Mouse (Mus musculus) forebrain, embryonic 15.5 days (tissue): ENCODE data around the gene Madd. TPM values are rescaled to one million over a fixed set of nuclear protein-coding genes. Genes with fewer than 3 reads are reported as not detected.

Experiments
- ATAC-seq: fragments of 200-750 bp; cut with Nextera tagmentation; replicated peaks from 2 replicates; pipeline ENCODE4 v1.8.0; 2017; ENCODE audit warnings: mild to moderate bottlenecking, moderate TSS enrichment, moderate library complexity
- H3K27ac ChIP-seq: fragments of 300-500 bp; sonication (generic); replicated peaks from 2 replicates; pipeline ENCODE4 v1.5.1; 2015; ENCODE audit warnings: mild to moderate bottlenecking, inconsistent platforms
- H3K27me3 ChIP-seq: fragments of 300-500 bp; sonication (generic); 2 replicates; pipeline ENCODE4 v1.6.1; 2015; ENCODE audit warnings: inconsistent platforms
- H3K36me3 ChIP-seq: fragments of 300-500 bp; sonication (generic); 2 replicates; pipeline ENCODE4 v1.6.1; 2015; ENCODE audit warnings: mild to moderate bottlenecking, inconsistent platforms
- H3K4me1 ChIP-seq: fragments of 300-500 bp; sonication (generic); 2 replicates; pipeline ENCODE4 v1.6.1; 2015; ENCODE audit warnings: inconsistent platforms
- H3K4me2 ChIP-seq: fragments of 300-500 bp; sonication (generic); replicated peaks from 2 replicates; pipeline ENCODE4 v1.6.1; 2015; ENCODE audit warnings: mild to moderate bottlenecking, inconsistent platforms
- H3K4me3 ChIP-seq: fragments of 300-500 bp; sonication (generic); 2 replicates; pipeline ENCODE4 v1.5.1; 2015; ENCODE audit warnings: mild to moderate bottlenecking, inconsistent platforms
- H3K9ac ChIP-seq: fragments of 300-500 bp; sonication (generic); replicated peaks from 2 replicates; pipeline ENCODE4 v1.6.1; 2015; ENCODE audit warnings: mild to moderate bottlenecking, inconsistent platforms
- H3K9me3 ChIP-seq: fragments of 300-500 bp; sonication (generic); 2 replicates; pipeline ENCODE4 v1.6.1; 2016; ENCODE audit warnings: inconsistent platforms
- WGBS: fragments of 180-500 bp; shearing (Covaris S2); methylation state at CpG from one replicate; pipeline ENCODE4 v1.1.7; 2015; ENCODE audit warnings: mixed read lengths; 5-methylcytosine and 5-hydroxymethylcytosine counted together
- polyA plus RNA-seq: library from polyadenylated mRNA; unstranded; fragments of >200 nt; fragmentation: Nextera tagmentation; extraction: Ambion mirVana; gene quantifications from 2 replicates; pipeline ENCODE4 v1.2.1, GENCODE M21; 2015

Gene Madd
- polyA plus RNA-seq, 1 experiment from 2014 or later: 49.8 TPM

DNA sequence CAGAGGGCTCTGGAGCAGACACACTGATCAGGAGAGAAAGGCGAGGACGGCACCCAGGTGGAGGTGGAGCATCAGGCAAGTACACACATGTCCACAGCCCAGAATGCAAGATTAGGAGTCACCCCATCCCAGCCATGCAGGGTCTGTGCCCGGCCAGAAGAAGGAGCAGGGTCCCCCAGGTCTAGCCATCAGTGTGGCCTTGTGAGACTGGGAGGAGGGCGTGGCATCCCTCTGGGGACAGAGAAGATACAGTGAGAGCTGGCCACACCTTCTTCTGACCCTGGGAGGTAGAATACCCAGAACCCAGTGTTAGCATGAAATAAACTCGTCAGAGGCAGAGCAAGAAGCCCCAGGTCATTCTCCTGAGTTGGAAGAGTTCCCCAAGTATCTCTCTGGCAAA, 44.3 kb downstream of the Madd start:
- Histone ChIP-seq H3K9ac (no peak overlapping the region), H3K4me3 (no peak overlapping the region), H3K36me3 (peaks cover 55% of the 10 kb centered on the region), H3K9me3 (no peaks in the 10 kb centered on the region), H3K27me3 (no peaks in the 10 kb centered on the region), H3K4me1 (no peaks in the 10 kb centered on the region), H3K27ac (no peak overlapping the region), H3K4me2 (no peak overlapping the region)
- WGBS: 75% methylated on average over 5 of the region's 5 CpGs
- ATAC-seq: no peak

DNA sequence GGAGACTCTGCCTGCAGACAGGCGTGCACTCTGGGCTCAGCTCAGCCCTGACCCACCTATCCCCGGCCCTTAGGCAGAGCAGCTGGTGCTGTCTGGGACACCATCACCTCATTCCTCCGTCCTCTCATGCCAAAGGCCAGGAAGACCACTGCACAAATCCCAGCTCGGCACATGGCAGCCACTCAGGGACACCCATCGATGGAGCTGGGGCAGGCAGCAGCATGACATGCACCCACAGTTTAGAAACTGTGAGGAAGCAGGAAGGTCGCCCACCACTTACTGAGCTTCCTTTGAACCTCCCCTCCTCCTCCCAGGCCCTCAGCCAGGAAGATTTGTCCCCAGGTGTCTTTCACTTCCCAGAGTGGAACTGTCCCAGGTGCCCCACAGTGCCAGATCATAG, 46.2 kb downstream of the Madd start:
- H3K36me3 ChIP-seq: peaks cover 38% of the 10 kb centered on the region
- no peak overlapping the region for H3K4me3 ChIP-seq
- 87% methylated on average over 6 of the region's 6 CpGs for WGBS
- H3K27ac ChIP-seq: no peak overlapping the region
- H3K9me3 ChIP-seq: no peaks in the 10 kb centered on the region
- no peaks in the 10 kb centered on the region for H3K4me1 ChIP-seq
- H3K4me2 ChIP-seq: no peak overlapping the region
- no peak for ATAC-seq
- no peaks in the 10 kb centered on the region for H3K27me3 ChIP-seq
- no peak overlapping the region for H3K9ac ChIP-seq

DNA sequence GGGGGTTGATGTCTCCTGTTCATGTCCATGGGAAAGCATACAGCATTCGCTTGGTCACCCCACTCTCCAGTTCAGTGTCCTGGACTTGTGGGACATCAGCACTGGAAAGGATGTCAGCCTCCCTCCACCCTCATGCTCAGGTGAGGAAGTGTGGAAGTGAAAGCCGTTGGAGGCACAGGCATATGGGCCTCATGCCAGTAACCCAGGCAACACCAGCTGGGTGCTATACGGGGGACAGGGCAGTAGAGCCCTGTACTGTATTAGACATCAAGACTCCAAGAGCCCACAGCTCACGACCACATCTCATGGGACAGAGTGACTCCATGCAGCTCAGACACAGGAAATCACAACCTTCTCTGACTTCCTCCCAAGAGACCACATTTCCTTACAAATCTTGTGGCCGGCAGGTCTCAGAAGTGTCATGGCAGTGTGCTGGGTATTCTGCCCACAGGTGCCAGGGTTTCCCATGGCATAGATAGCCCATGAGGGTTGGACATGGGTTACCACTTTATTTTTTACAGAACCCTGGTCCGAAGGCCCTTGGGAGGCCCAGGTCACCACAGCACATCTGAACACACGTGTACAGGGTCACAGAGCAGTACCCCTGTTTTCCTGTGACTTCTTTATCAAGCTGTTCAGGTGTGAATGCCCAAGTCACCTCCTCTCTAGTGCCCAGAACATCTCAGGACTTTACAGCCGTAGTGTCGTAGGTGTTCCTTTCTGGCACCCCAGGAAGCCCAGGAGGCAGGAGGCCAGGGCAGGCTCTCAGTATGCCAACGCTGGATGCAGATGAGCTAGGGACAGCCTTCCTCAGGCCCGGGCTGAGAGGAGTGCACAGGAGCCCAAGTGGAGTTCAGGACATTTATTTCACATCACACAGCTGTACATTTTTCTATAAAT, 46.9 kb downstream of the Madd start:
- Histone ChIP-seq H3K9ac (no peak overlapping the region), H3K4me2 (no peak overlapping the region), H3K27me3 (no peaks in the 10 kb centered on the region), H3K4me3 (no peak overlapping the region), H3K4me1 (no peaks in the 10 kb centered on the region), H3K27ac (no peak overlapping the region), H3K9me3 (no peaks in the 10 kb centered on the region), H3K36me3 (peaks cover 33% of the 10 kb centered on the region)
- WGBS: 85% methylated on average over 11 of the region's 11 CpGs
- ATAC-seq: no peak

DNA sequence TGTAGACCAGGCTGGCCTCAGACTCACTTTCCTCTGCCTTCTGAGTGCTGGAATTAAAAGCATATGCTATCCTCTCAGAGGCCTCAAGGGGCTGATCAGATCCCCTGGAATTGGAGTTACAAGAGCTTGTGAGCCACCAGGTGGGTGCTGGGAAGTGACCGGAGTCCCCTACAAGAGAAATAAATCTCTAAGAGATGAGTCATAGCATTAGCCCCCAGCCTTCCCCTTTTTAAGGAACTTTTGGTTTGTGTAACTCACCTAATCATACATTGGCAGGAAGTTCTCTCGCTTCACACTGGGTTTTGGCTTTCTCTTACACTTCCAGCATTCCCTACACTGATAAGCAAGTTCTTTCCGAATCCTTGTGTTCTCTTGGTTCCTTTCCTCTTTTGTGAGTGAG, 51.6 kb downstream of the Madd start:
- 88% methylated on average over 3 of the region's 3 CpGs for WGBS
- no peaks in the 10 kb centered on the region; the same call in 1 of the 2 replicates for H3K36me3 ChIP-seq
- no peaks in the 10 kb centered on the region for H3K9me3 ChIP-seq
- no peaks in the 10 kb centered on the region for H3K4me1 ChIP-seq
- H3K4me3 ChIP-seq: no peak overlapping the region
- no peak for ATAC-seq
- no peak overlapping the region for H3K9ac ChIP-seq
- H3K4me2 ChIP-seq: no peak overlapping the region
- no peak overlapping the region for H3K27ac ChIP-seq
- H3K27me3 ChIP-seq: no peaks in the 10 kb centered on the region

DNA sequence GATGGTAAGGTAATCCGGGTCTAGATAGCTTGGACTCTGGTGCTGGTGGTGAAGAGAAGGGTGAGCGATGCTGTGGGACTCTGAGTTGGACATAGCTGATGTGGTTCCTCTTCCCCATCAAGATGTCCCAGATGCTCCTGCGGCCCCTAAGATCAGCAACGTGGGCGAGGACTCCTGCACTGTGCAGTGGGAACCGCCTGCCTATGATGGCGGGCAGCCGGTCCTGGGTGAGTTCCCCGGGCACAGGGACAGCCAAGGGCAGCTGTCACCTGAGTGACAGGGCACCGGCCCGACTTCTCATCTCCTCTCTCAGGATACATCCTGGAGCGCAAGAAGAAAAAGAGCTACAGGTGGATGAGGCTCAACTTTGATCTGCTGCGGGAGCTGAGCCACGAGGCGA, 52.4 kb downstream of the Madd start:
- H3K4me1 ChIP-seq: no peaks in the 10 kb centered on the region
- H3K4me3 ChIP-seq: no peak overlapping the region
- H3K27ac ChIP-seq: no peak overlapping the region
- no peak overlapping the region for H3K4me2 ChIP-seq
- H3K36me3 ChIP-seq: no peaks in the 10 kb centered on the region
- ATAC-seq: no peak
- H3K27me3 ChIP-seq: no peaks in the 10 kb centered on the region
- H3K9me3 ChIP-seq: no peaks in the 10 kb centered on the region
- H3K9ac ChIP-seq: no peak overlapping the region
- 93% methylated on average over 15 of the region's 15 CpGs for WGBS

DNA sequence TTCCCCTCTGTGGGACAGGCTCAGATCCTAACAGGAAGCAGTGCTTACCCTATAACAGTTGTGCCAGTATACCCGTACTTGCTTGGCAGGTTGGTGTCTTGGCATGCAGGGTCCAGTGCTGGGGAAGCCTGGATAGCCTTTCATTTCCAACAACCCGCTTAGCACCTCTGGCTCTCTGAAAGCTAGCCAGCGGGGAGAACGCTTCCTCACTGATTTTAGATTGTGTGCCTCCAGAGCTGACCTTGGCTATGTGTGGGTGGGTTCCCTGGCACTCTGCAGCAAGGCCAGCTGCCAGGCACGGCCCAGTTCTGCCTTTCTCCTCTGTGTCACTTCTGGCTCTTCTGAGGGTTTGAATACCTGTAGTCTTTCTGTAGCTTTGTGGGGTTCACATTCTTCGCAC, 53.5 kb downstream of the Madd start:
- ATAC-seq: no peak
- no peak overlapping the region for H3K4me3 ChIP-seq
- H3K9me3 ChIP-seq: no peaks in the 10 kb centered on the region
- H3K9ac ChIP-seq: no peak overlapping the region
- H3K27ac ChIP-seq: no peak overlapping the region
- 93% methylated on average over 6 of the region's 6 CpGs for WGBS
- no peaks in the 10 kb centered on the region for H3K36me3 ChIP-seq
- H3K27me3 ChIP-seq: no peaks in the 10 kb centered on the region
- H3K4me2 ChIP-seq: no peak overlapping the region
- no peaks in the 10 kb centered on the region for H3K4me1 ChIP-seq

DNA sequence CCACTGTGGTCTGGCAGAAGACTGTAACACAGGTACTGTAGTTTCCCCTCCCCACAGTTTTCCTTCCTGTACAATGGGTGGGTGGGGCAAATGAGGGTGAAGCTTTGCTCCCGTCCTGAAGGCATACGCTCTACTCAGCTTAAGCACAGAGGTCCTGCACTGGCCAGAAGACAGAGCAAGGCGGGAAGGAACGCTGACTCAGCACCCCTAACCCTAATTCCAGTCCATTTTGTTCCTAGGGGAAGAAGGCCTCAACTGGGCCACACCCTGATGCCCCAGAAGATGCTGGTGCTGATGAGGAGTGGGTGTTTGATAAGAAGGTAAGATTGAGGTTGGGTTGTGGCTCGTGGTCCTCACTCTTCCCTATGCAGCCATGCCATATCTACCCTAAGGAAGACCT, 54.9 kb downstream of the Madd start:
- H3K27me3 ChIP-seq: no peaks in the 10 kb centered on the region
- no peaks in the 10 kb centered on the region for H3K9me3 ChIP-seq
- no peak overlapping the region for H3K4me2 ChIP-seq
- ATAC-seq: no peak
- no peak overlapping the region for H3K4me3 ChIP-seq
- no peak overlapping the region for H3K27ac ChIP-seq
- H3K4me1 ChIP-seq: no peaks in the 10 kb centered on the region
- 86% methylated on average over 5 of the region's 5 CpGs for WGBS
- no peak overlapping the region for H3K9ac ChIP-seq
- no peaks in the 10 kb centered on the region for H3K36me3 ChIP-seq

DNA sequence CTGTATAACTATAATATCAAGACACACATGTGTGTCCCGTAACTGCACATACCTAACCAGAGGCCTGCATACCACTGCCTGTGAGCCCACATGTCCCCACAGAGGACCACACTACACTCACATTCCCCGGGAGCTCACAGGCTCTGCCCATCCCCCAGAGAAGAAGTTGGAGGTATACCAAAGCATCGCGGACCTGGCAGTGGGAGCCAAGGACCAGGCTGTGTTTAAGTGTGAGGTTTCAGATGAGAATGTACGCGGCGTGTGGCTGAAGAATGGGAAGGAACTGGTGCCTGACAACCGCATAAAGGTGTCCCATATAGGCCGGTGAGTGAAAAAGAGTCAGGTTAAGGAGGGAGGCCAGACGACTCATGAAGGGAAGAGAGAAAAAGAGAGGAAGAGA, 58.5 kb downstream of the Madd start:
- ATAC-seq: no peak
- WGBS: 87% methylated on average over 10 of the region's 10 CpGs
- no peaks in the 10 kb centered on the region for H3K9me3 ChIP-seq

DNA sequence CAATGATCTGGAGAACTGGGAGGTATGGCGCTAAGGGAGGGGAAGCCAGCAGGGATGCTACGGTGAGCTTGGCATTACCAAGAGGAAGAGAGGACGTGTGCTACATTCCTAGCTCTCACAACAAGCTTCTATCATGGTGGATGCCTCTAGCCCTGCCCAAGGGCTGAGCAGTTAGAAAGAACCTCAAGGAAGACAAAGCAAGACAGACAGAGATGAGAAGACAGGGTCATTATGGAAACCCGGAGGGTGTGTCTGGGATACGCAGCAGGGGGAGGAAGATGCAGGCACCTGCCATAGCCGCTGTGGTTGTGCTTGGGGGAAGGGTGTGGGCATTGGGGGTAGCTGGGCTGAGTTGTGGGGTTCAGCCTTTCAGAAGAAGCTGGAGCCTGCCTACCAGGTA, 60.1 kb downstream of the Madd start:
- H3K9ac ChIP-seq: no peak overlapping the region
- H3K27me3 ChIP-seq: no peaks in the 10 kb centered on the region
- H3K4me1 ChIP-seq: no peaks in the 10 kb centered on the region
- no peak overlapping the region for H3K4me3 ChIP-seq
- no peak overlapping the region for H3K4me2 ChIP-seq
- H3K27ac ChIP-seq: no peak overlapping the region
- H3K9me3 ChIP-seq: no peaks in the 10 kb centered on the region
- WGBS: 78% methylated on average over 6 of the region's 6 CpGs
- no peaks in the 10 kb centered on the region for H3K36me3 ChIP-seq
- no peak for ATAC-seq

More for the DNA sequence above, 58.5 kb downstream of the Madd start:
- no peaks in the 10 kb centered on the region for H3K27me3 ChIP-seq
- H3K36me3 ChIP-seq: no peaks in the 10 kb centered on the region
- no peak overlapping the region for H3K4me2 ChIP-seq
- H3K27ac ChIP-seq: no peak overlapping the region
- H3K4me1 ChIP-seq: no peaks in the 10 kb centered on the region
- no peak overlapping the region for H3K4me3 ChIP-seq
- no peak overlapping the region for H3K9ac ChIP-seq

DNA sequence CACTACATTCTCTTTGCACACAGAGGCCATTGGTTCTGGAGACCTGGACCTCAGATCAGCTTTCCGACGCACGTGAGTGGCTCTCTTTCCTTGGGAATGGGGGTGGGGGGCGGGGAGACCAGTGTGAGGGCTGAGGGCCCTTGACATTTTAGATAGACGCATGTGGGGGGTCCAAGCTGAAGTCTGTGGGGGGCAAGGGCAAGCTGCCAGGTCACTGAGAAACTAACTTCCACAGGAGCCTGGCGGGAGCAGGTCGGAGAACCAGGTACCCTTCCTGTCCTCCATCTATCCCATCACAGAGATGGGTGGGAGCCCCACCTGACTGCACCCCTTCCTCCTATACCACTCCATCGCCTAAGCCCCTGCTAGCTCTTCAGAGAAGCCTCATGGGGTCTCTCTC, 62.1 kb downstream of the Madd start:
- no peak overlapping the region for H3K4me3 ChIP-seq
- 69% methylated on average over 8 of the region's 8 CpGs for WGBS
- ATAC-seq: no peak

DNA sequence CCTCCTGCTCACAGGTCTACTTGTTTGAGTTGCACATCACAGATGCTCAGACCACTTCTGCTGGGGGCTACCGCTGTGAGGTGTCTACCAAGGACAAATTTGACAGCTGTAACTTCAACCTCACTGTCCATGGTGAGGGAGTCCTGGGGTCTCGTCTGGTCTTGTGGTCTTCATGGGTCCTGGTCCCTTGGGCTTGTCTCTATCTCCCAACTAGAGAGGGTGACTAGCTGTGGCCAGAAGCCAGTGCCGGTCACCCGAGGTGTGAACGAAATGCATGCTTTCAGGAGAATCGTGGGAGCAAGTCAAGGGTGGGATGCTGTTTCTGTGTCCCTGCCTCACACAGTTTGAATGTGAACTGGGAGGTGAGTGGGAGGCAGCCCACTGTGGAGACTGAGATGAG, 62.6 kb downstream of the Madd start:
- Histone ChIP-seq H3K36me3 (no peaks in the 10 kb centered on the region), H3K9ac (no peak overlapping the region), H3K4me1 (no peaks in the 10 kb centered on the region), H3K4me2 (no peak overlapping the region), H3K27ac (no peak overlapping the region), H3K27me3 (no peaks in the 10 kb centered on the region), H3K9me3 (no peaks in the 10 kb centered on the region), H3K4me3 (no peak overlapping the region)
- WGBS: 88% methylated on average over 6 of the region's 6 CpGs
- no peak for ATAC-seq

More for the DNA sequence above, 62.1 kb downstream of the Madd start:
- Histone ChIP-seq H3K27me3 (no peaks in the 10 kb centered on the region), H3K9me3 (no peaks in the 10 kb centered on the region), H3K27ac (no peak overlapping the region), H3K4me1 (no peaks in the 10 kb centered on the region), H3K4me2 (no peak overlapping the region), H3K36me3 (no peaks in the 10 kb centered on the region), H3K9ac (no peak overlapping the region)

DNA sequence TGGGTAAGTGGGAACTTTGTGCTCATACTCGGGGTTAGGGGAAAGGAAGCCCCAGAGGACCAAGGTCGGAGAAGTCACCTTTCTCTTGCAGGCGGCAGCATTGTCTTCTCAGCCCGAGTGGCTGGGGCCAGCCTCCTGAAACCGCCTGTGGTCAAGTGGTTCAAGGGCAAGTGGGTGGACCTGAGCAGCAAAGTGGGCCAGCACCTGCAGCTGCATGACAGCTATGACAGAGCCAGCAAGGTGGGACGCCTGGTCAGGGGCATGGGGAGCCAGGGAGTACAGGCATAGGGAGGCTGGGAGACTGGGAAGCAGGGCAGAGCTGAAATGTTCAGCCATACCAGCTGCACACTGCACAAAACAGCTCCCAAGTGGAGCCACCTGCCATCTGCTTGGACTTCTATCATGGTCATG, 63.4 kb downstream of the Madd start:
- no peak for ATAC-seq
- Histone ChIP-seq H3K9ac (no peak overlapping the region), H3K27ac (no peak overlapping the region), H3K9me3 (no peaks in the 10 kb centered on the region), H3K36me3 (no peaks in the 10 kb centered on the region), H3K4me1 (peaks cover 3% of the 10 kb centered on the region), H3K27me3 (peaks cover 3% of the 10 kb centered on the region; the same call in 1 of the 2 replicates), H3K4me2 (no peak overlapping the region), H3K4me3 (no peak overlapping the region)
- WGBS: 81% methylated on average over 6 of the region's 6 CpGs

DNA sequence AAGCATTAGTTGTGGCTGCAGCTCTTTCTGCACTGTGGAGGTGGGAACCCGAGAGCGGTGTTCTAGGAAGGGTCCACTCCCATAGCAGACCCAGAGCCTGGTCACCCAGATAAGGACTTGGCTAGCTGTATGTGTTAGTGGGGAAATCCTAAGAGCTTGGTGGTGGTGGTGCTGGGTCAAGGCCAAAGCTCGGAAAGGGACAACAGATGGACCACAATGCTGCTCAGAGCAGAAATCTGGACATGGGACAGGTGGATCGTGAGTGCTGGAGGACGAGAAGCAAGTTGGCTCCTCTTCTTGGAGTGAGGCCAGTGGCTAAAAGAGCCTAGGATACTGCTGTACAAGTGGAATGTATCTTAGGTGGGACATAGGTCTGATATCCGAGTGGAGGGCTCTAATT, 64.1 kb downstream of the Madd start:
- Histone ChIP-seq H3K9me3 (no peaks in the 10 kb centered on the region), H3K4me1 (peaks cover 7% of the 10 kb centered on the region), H3K4me3 (no peak overlapping the region), H3K36me3 (no peaks in the 10 kb centered on the region), H3K27ac (no peak overlapping the region), H3K4me2 (no peak overlapping the region), H3K9ac (no peak overlapping the region), H3K27me3 (peaks cover 4% of the 10 kb centered on the region; the same call in 1 of the 2 replicates)
- 81% methylated on average over 6 of the region's 6 CpGs for WGBS
- ATAC-seq: no peak
